Comparison of ENCODE assay signal across 25 mouse cellular contexts in genomic region chr9:60180936-60181335, GRCm38 (mm10).
DNase-seq lines count a peak whose midpoint lies in the region; ATAC-seq lines count a peak whose summit lies in the region.
"Had no signal": no experiment of that assay in that cellular context is flagged by ENCODE, and none has a peak within 500 bp of the region (broad histone marks: within the 10 kb centered on the region; RNA-seq: fewer than 3 reads in every experiment).

No protein-coding gene starts in this region.

- no peak for ATAC-seq in lung, embryonic 16.5 days (ENCODE audit: low read depth)
- no peak for ATAC-seq in heart, embryonic 12.5 days (ENCODE audit: insufficient number of reproducible peaks, low FRiP score)
- ATAC-seq: CD4-positive, CD25-positive, alpha-beta regulatory T cell, adult 4 months; forebrain, embryonic 14.5 days; intestine, embryonic 15.5 days had no signal

- DNase-seq in adrenal gland, adult (ENCODE audit: inconsistent age in 2 of 2, low spot score in 1 of 2): peak; percentile 53 to 85
- no peak for DNase-seq in adrenal gland, postnatal 4 days (ENCODE audit: low spot score in 2 of 2)
- no peak for DNase-seq in lung, postnatal 10 days
- DNase-seq in adrenal gland, postnatal 25 days: peak; percentile 34
- no peak for DNase-seq in frontal cortex, postnatal 25 days (ENCODE audit: low spot score in 2 of 2)
- DNase-seq: B cell, adult 2 months; cerebellum, adult 11 months; cerebellum, adult 8-10 months; cerebellum, postnatal 14 days; embryo, embryonic 11 days; gastrocnemius, postnatal 10 days; heart, postnatal 14 days had no signal

- H3K4me1 ChIP-seq in lung, embryonic 16.5 days (replicated peaks; ENCODE audit: control insufficient read depth, insufficient read depth, low read length): peaks cover 10% of the 10 kb centered on the region; the same call in 1 of the 2 replicates
- H3K4me1 ChIP-seq in heart, embryonic 12.5 days (replicated peaks): no peaks in the 10 kb centered on the region
- H3K4me1 ChIP-seq: heart, embryonic 15.5 days; intestine, embryonic 15.5 days had no signal

- peak overlapping the region; percentile 70; the same call in 1 of the 2 replicates for H3K27ac ChIP-seq in lung, embryonic 16.5 days (ENCODE audit: low read length)
- H3K27ac ChIP-seq in heart, embryonic 12.5 days (ENCODE audit: poor library complexity, severe bottlenecking): no peak overlapping the region
- H3K27ac ChIP-seq: embryonic facial prominence, embryonic 15.5 days; forebrain, embryonic 10.5 days; heart, embryonic 10.5 days; heart, embryonic 15.5 days; hindbrain, embryonic 14.5 days; intestine, embryonic 15.5 days had no signal

- H3K36me3 ChIP-seq in lung, embryonic 16.5 days (ENCODE audit: control insufficient read depth, insufficient read depth, low read length): no peaks in the 10 kb centered on the region
- H3K36me3 ChIP-seq in heart, embryonic 12.5 days: no peaks in the 10 kb centered on the region
- H3K36me3 ChIP-seq: embryonic facial prominence, embryonic 15.5 days; forebrain, embryonic 10.5 days; G1E; heart, embryonic 10.5 days; heart, embryonic 15.5 days; hindbrain, embryonic 10.5 days; intestine, embryonic 15.5 days had no signal

- H3K4me2 ChIP-seq in lung, embryonic 16.5 days (ENCODE audit: low read depth, low read length): no peak overlapping the region
- no peak overlapping the region for H3K4me2 ChIP-seq in heart, embryonic 12.5 days
- H3K4me2 ChIP-seq: embryonic facial prominence, embryonic 15.5 days; heart, embryonic 15.5 days; hindbrain, embryonic 14.5 days; intestine, embryonic 15.5 days had no signal

- no peak overlapping the region for H3K4me3 ChIP-seq in lung, embryonic 16.5 days (ENCODE audit: low read length)
- H3K4me3 ChIP-seq in heart, embryonic 12.5 days: no peak overlapping the region
- H3K4me3 ChIP-seq: embryonic facial prominence, embryonic 15.5 days; erythroblast, embryonic 14.5 days; forebrain, embryonic 10.5 days; heart, embryonic 10.5 days; heart, embryonic 15.5 days; hindbrain, embryonic 10.5 days; intestine, embryonic 15.5 days had no signal

- whole genome bisulfite sequencing in lung, embryonic 16.5 days: 80% methylated on average over 3 of the region's 3 CpGs
- 91% methylated on average over 3 of the region's 3 CpGs for WGBS in heart, embryonic 12.5 days

- no peaks in the 10 kb centered on the region for H3K9me3 ChIP-seq in lung, embryonic 16.5 days (ENCODE audit: control insufficient read depth, low read length)
- no peaks in the 10 kb centered on the region for H3K9me3 ChIP-seq in heart, embryonic 12.5 days (replicated peaks)
- H3K9me3 ChIP-seq: embryonic facial prominence, embryonic 15.5 days; forebrain, embryonic 10.5 days; G1E; heart, embryonic 10.5 days; heart, embryonic 15.5 days; hindbrain, embryonic 10.5 days; intestine, embryonic 15.5 days had no signal

- H3K27me3 ChIP-seq in lung, embryonic 16.5 days (ENCODE audit: control insufficient read depth, insufficient read depth, low read depth, low read length): no peaks in the 10 kb centered on the region
- H3K27me3 ChIP-seq in heart, embryonic 12.5 days (replicated peaks): no peaks in the 10 kb centered on the region
- H3K27me3 ChIP-seq: embryonic facial prominence, embryonic 15.5 days; heart, embryonic 15.5 days; intestine, embryonic 15.5 days had no signal

- no peak overlapping the region for H3K9ac ChIP-seq in lung, embryonic 16.5 days (ENCODE audit: low read length)
- H3K9ac ChIP-seq in heart, embryonic 12.5 days: no peak overlapping the region
- H3K9ac ChIP-seq: embryonic facial prominence, embryonic 15.5 days; heart, embryonic 15.5 days; hindbrain, embryonic 14.5 days; intestine, embryonic 15.5 days had no signal

Comparison
In these comparisons a context has a peak if more than half of its experiments do, and no peak if none do; other contexts are left out.
1. DNase-seq: peak in adrenal gland, adult (2 of 2) and adrenal gland, postnatal 25 days (single experiment); none in adrenal gland, postnatal 4 days (0 of 2), lung, postnatal 10 days (single experiment) and frontal cortex, postnatal 25 days (0 of 2).